Mouse (Mus musculus): Measurements from ENCODE around the gene Hbb-bs. TPM values are rescaled to one million over a fixed set of nuclear protein-coding genes. Genes with fewer than 3 reads are reported as not detected.
"Not testable (repeated sequence)": the region's sequence is repeated elsewhere in the genome, so short reads cannot be mapped to it uniquely, and the experiment has no call there.

The Hbb-bs gene
- polyA plus RNA-seq, 1 experiment from 2014 or later = 259 TPM

GRCm38 (mm10) chr7:103813766-103814165 lies 14.1 kb downstream of the Hbb-bs start, which contains the start of gene Hbb-bt:
Hbb-bt (minus strand) TSS chr7:103813996.
- DNase-seq (ENCODE audit: low spot score, missing footprints) (no peak), ATAC-seq (ENCODE audit: low FRiP score) (no peak)
- H3K27ac ChIP-seq (ENCODE audit: low read depth, low read length) = no peak within 1 kb of the TSS
- no peaks in the 10 kb centered on the region for H3K36me3 ChIP-seq (ENCODE audit: control insufficient read depth, insufficient read depth, low read length)
- H3K27me3 ChIP-seq (ENCODE audit: control insufficient read depth, insufficient read depth, low read length) = no peaks in the 10 kb centered on the region
- H3K4me2 ChIP-seq = no peak within 1 kb of the TSS
- no peaks in the 10 kb centered on the region for H3K9me3 ChIP-seq (ENCODE audit: control insufficient read depth, low read length)
- no peak within 1 kb of the TSS for H3K4me3 ChIP-seq (ENCODE audit: low read depth, low read length)
- 92% methylated on average over 3 of the region's 3 CpGs for whole genome bisulfite sequencing
- no peak within 1 kb of the TSS for H3K9ac ChIP-seq (ENCODE audit: low read length)
- no peaks in the 10 kb centered on the region for H3K4me1 ChIP-seq (ENCODE audit: control insufficient read depth, insufficient read depth, low read length)

GRCm38 (mm10) chr7:103813152-103813551 lies 14.7 kb downstream of the Hbb-bs start:
- not testable (repeated sequence) for H3K4me2 ChIP-seq; H3K27ac ChIP-seq (ENCODE audit: low read depth, low read length); H3K4me1 ChIP-seq (ENCODE audit: control insufficient read depth, insufficient read depth, low read length); ATAC-seq (ENCODE audit: low FRiP score); H3K9ac ChIP-seq (ENCODE audit: low read length); H3K36me3 ChIP-seq (ENCODE audit: control insufficient read depth, insufficient read depth, low read length); DNase-seq (ENCODE audit: low spot score, missing footprints); H3K4me3 ChIP-seq (ENCODE audit: low read depth, low read length); H3K27me3 ChIP-seq (ENCODE audit: control insufficient read depth, insufficient read depth, low read length); H3K9me3 ChIP-seq (ENCODE audit: control insufficient read depth, low read length)
- no CpG with 5 or more reads among the region's 3 CpGs for WGBS

GRCm38 (mm10) chr7:103812174-103812573 lies 15.7 kb downstream of the Hbb-bs start:
- no peaks in the 10 kb centered on the region for H3K27me3 ChIP-seq (ENCODE audit: control insufficient read depth, insufficient read depth, low read length)
- H3K9ac ChIP-seq (ENCODE audit: low read length) = no peak overlapping the region
- no peaks in the 10 kb centered on the region for H3K36me3 ChIP-seq (ENCODE audit: control insufficient read depth, insufficient read depth, low read length)
- H3K27ac ChIP-seq (ENCODE audit: low read depth, low read length) = no peak overlapping the region
- ATAC-seq (ENCODE audit: low FRiP score) (no peak), DNase-seq (ENCODE audit: low spot score, missing footprints) (no peak)
- no peaks in the 10 kb centered on the region for H3K4me1 ChIP-seq (ENCODE audit: control insufficient read depth, insufficient read depth, low read length)
- no peak overlapping the region for H3K4me2 ChIP-seq
- H3K9me3 ChIP-seq (ENCODE audit: control insufficient read depth, low read length) = no peaks in the 10 kb centered on the region
- no peak overlapping the region for H3K4me3 ChIP-seq (ENCODE audit: low read depth, low read length)
- whole genome bisulfite sequencing = 73% methylated on average over 1 of the region's 1 CpGs

- H3K9ac ChIP-seq (ENCODE audit: low read length) = no peak overlapping the region
- no peaks in the 10 kb centered on the region for H3K36me3 ChIP-seq (ENCODE audit: control insufficient read depth, insufficient read depth, low read length)
- DNase-seq (ENCODE audit: low spot score, missing footprints) = no peak
- no peak overlapping the region for H3K4me3 ChIP-seq (ENCODE audit: low read depth, low read length)
- ATAC-seq (ENCODE audit: low FRiP score) = no peak
- WGBS = 90% methylated on average over 1 of the region's 1 CpGs
- no peaks in the 10 kb centered on the region for H3K4me1 ChIP-seq (ENCODE audit: control insufficient read depth, insufficient read depth, low read length)
- H3K9me3 ChIP-seq (ENCODE audit: control insufficient read depth, low read length) = no peaks in the 10 kb centered on the region
- H3K27me3 ChIP-seq (ENCODE audit: control insufficient read depth, insufficient read depth, low read length) = no peaks in the 10 kb centered on the region
- H3K4me2 ChIP-seq = no peak overlapping the region
- H3K27ac ChIP-seq (ENCODE audit: low read depth, low read length) = no peak overlapping the region
These were observed 16.6 kb downstream of the Hbb-bs start for GRCm38 (mm10) chr7:103811223-103811845.

- H3K36me3 ChIP-seq (ENCODE audit: control insufficient read depth, insufficient read depth, low read length) = no peaks in the 10 kb centered on the region
- 84% methylated on average over 3 of the region's 3 CpGs for WGBS
- H3K27me3 ChIP-seq (ENCODE audit: control insufficient read depth, insufficient read depth, low read length) = no peaks in the 10 kb centered on the region
- ATAC-seq (ENCODE audit: low FRiP score) = no peak
- H3K9me3 ChIP-seq (ENCODE audit: control insufficient read depth, low read length) = no peaks in the 10 kb centered on the region
- no peak for DNase-seq (ENCODE audit: low spot score, missing footprints)
- no peaks in the 10 kb centered on the region for H3K4me1 ChIP-seq (ENCODE audit: control insufficient read depth, insufficient read depth, low read length)
- H3K4me2 ChIP-seq = no peak overlapping the region
- H3K4me3 ChIP-seq (ENCODE audit: low read depth, low read length) = no peak overlapping the region
- H3K9ac ChIP-seq (ENCODE audit: low read length) = no peak overlapping the region
- H3K27ac ChIP-seq (ENCODE audit: low read depth, low read length) = no peak overlapping the region
These were observed 17.1 kb downstream of the Hbb-bs start for GRCm38 (mm10) chr7:103810746-103811145.

- Histone ChIP-seq H3K36me3 (ENCODE audit: control insufficient read depth, insufficient read depth, low read length) (no peaks in the 10 kb centered on the region), H3K4me2 (no peak overlapping the region), H3K9me3 (ENCODE audit: control insufficient read depth, low read length) (no peaks in the 10 kb centered on the region), H3K4me3 (ENCODE audit: low read depth, low read length) (no peak overlapping the region), H3K27me3 (ENCODE audit: control insufficient read depth, insufficient read depth, low read length) (no peaks in the 10 kb centered on the region), H3K4me1 (ENCODE audit: control insufficient read depth, insufficient read depth, low read length) (no peaks in the 10 kb centered on the region), H3K9ac (ENCODE audit: low read length) (no peak overlapping the region), H3K27ac (ENCODE audit: low read depth, low read length) (no peak overlapping the region)
- DNase-seq (ENCODE audit: low spot score, missing footprints) = no peak
- 79% methylated on average over 1 of the region's 1 CpGs for WGBS
- no peak for ATAC-seq (ENCODE audit: low FRiP score)
These were observed 17.6 kb downstream of the Hbb-bs start for GRCm38 (mm10) chr7:103810296-103810695.

- ATAC-seq (ENCODE audit: low FRiP score) = no peak
- H3K9me3 ChIP-seq (ENCODE audit: control insufficient read depth, low read length) = no peaks in the 10 kb centered on the region
These were observed 18.1 kb downstream of the Hbb-bs start for GRCm38 (mm10) chr7:103809801-103810155.

DNA sequence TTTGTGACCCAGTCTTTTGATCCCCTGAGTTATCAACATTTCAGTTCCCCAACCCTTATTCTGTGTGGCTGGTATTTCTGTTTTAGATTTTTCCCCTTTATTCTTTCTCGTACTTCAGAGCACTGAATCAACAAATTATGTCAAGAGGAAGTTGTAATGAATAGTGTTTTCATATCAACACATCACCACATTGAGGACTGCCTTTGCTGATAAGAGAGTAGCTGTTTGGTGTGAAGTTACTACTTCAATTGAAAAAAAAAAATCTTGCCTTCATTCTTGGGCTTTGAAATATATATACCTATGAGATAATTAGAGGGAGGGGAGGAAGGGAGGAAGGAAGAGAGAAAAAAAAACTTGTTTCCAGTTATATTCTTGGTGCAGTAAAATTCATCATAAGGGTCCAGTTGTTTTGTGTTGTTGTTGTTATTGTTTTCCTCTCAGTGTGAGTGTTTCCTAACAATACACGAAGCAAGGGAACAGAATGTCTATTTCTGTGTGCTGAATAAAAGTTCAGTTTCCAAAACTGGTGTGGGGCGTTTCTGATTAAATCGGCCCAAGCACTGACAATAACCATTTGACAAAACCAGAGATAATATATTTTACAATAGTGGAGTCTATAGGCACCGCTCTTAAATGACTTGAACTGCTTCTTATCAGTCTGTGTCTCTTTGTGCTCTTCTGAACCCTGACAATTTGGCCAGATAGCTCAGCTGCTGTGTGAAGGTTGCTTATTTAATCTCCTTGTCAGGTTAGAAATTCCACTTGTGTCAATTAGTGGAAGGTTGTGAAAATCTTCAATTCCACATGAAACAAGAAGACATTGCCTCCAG lies 18.7 kb downstream of the Hbb-bs start:
- 82% methylated on average over 5 of the region's 5 CpGs for WGBS
- H3K27ac ChIP-seq (ENCODE audit: low read depth, low read length) = no peak overlapping the region

More at GRCm38 (mm10) chr7:103809801-103810155, 18.1 kb downstream of the Hbb-bs start:
- Histone ChIP-seq H3K36me3 (ENCODE audit: control insufficient read depth, insufficient read depth, low read length) (no peaks in the 10 kb centered on the region), H3K9ac (ENCODE audit: low read length) (no peak overlapping the region), H3K4me3 (ENCODE audit: low read depth, low read length) (no peak overlapping the region), H3K4me2 (no peak overlapping the region), H3K4me1 (ENCODE audit: control insufficient read depth, insufficient read depth, low read length) (no peaks in the 10 kb centered on the region), H3K27ac (ENCODE audit: low read depth, low read length) (no peak overlapping the region), H3K27me3 (ENCODE audit: control insufficient read depth, insufficient read depth, low read length) (no peaks in the 10 kb centered on the region)
- no peak for DNase-seq (ENCODE audit: low spot score, missing footprints)
- WGBS = 73% methylated on average over 1 of the region's 1 CpGs

DNA sequence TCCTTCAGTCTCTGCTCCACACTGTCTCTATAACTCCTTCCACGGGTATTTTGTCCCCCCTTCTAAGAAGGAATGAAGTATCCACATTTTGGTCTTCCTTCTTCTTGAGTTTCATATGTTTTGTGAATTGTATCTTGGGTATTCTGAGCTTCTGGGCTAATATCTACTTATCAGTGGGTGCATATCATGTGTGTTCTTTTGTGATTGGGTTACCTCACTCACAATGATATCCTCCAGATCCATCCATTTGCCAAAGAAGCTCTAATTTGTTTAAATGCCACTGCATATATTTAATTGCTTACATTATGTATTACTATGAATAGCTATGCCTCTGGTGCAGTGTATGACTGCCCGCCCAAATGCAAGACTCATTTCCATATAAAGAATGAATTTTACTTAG lies 19.8 kb downstream of the Hbb-bs start:
- not testable (repeated sequence) for H3K36me3 ChIP-seq (ENCODE audit: control insufficient read depth, insufficient read depth, low read length); H3K9ac ChIP-seq (ENCODE audit: low read length); H3K9me3 ChIP-seq (ENCODE audit: control insufficient read depth, low read length); H3K27me3 ChIP-seq (ENCODE audit: control insufficient read depth, insufficient read depth, low read length); H3K4me1 ChIP-seq (ENCODE audit: control insufficient read depth, insufficient read depth, low read length); DNase-seq (ENCODE audit: low spot score, missing footprints); H3K4me3 ChIP-seq (ENCODE audit: low read depth, low read length); ATAC-seq (ENCODE audit: low FRiP score); H3K27ac ChIP-seq (ENCODE audit: low read depth, low read length); H3K4me2 ChIP-seq
- WGBS = 67% methylated on average over 2 of the region's 2 CpGs

More for the DNA sequence above, 18.7 kb downstream of the Hbb-bs start:
- no peaks in the 10 kb centered on the region for H3K27me3 ChIP-seq (ENCODE audit: control insufficient read depth, insufficient read depth, low read length)
- H3K4me1 ChIP-seq (ENCODE audit: control insufficient read depth, insufficient read depth, low read length) = no peaks in the 10 kb centered on the region
- H3K4me2 ChIP-seq = no peak overlapping the region
- H3K4me3 ChIP-seq (ENCODE audit: low read depth, low read length) = no peak overlapping the region
- ATAC-seq (ENCODE audit: low FRiP score) = no peak
- no peaks in the 10 kb centered on the region for H3K9me3 ChIP-seq (ENCODE audit: control insufficient read depth, low read length)
- no peak overlapping the region for H3K9ac ChIP-seq (ENCODE audit: low read length)
- H3K36me3 ChIP-seq (ENCODE audit: control insufficient read depth, insufficient read depth, low read length) = no peaks in the 10 kb centered on the region
- no peak for DNase-seq (ENCODE audit: low spot score, missing footprints)

Data from midbrain, embryonic 11.5 days (tissue).